Mouse (Mus musculus): Measurements from ENCODE around the gene 4430402I18Rik.

Gene 4430402I18Rik

GRCm38 (mm10) chr19:28902111-28902510 is 65.5 kb downstream of the 4430402I18Rik start:
- DNase-seq (ENCODE audit: extremely low spot score, low spot score) = no peak

GRCm38 (mm10) chr19:28900771-28901170 is 66.8 kb downstream of the 4430402I18Rik start:
- DNase-seq (ENCODE audit: extremely low spot score, low spot score) = no peak

GRCm38 (mm10) chr19:28897497-28897896 is 70.1 kb downstream of the 4430402I18Rik start:
- DNase-seq (ENCODE audit: extremely low spot score, low spot score) = no peak

GRCm38 (mm10) chr19:28896639-28897038 is 71.0 kb downstream of the 4430402I18Rik start:
- no peak for DNase-seq (ENCODE audit: extremely low spot score, low spot score)

- no peak for DNase-seq (ENCODE audit: extremely low spot score, low spot score)
Observed at GRCm38 (mm10) chr19:28891864-28892263, 75.7 kb downstream of the 4430402I18Rik start.

- DNase-seq (ENCODE audit: extremely low spot score, low spot score) = no peak
Observed at GRCm38 (mm10) chr19:28891238-28891637, 76.4 kb downstream of the 4430402I18Rik start.

- no peak for DNase-seq (ENCODE audit: extremely low spot score, low spot score)
Observed at GRCm38 (mm10) chr19:28889251-28889650, 78.3 kb downstream of the 4430402I18Rik start.

GRCm38 (mm10) chr19:28888496-28888895 is 79.1 kb downstream of the 4430402I18Rik start:
- no peak for DNase-seq (ENCODE audit: extremely low spot score, low spot score)

GRCm38 (mm10) chr19:28883126-28883525 is 84.5 kb downstream of the 4430402I18Rik start:
- DNase-seq (ENCODE audit: extremely low spot score, low spot score) = peak; percentile 29

GRCm38 (mm10) chr19:28879476-28879875 is 88.1 kb downstream of the 4430402I18Rik start:
- DNase-seq (ENCODE audit: extremely low spot score, low spot score) = no peak

- no peak for DNase-seq (ENCODE audit: extremely low spot score, low spot score)
Observed at GRCm38 (mm10) chr19:28870351-28870750, 97.2 kb downstream of the 4430402I18Rik start.

- DNase-seq (ENCODE audit: extremely low spot score, low spot score) = no peak
Observed at GRCm38 (mm10) chr19:28869251-28869855, 98.2 kb downstream of the 4430402I18Rik start.

- no peak for DNase-seq (ENCODE audit: extremely low spot score, low spot score)
Observed at GRCm38 (mm10) chr19:28865501-28865900, 102.1 kb downstream of the 4430402I18Rik start.

- no peak for DNase-seq (ENCODE audit: extremely low spot score, low spot score)
Observed at GRCm38 (mm10) chr19:28864981-28865380, 102.6 kb downstream of the 4430402I18Rik start.

GRCm38 (mm10) chr19:28863626-28864025 is 104.0 kb downstream of the 4430402I18Rik start:
- DNase-seq (ENCODE audit: extremely low spot score, low spot score) = no peak

- no peak for DNase-seq (ENCODE audit: extremely low spot score, low spot score)
Observed at GRCm38 (mm10) chr19:28860246-28860645, 107.4 kb downstream of the 4430402I18Rik start.

- DNase-seq (ENCODE audit: extremely low spot score, low spot score) = no peak
Observed at GRCm38 (mm10) chr19:28854831-28855230, 112.8 kb downstream of the 4430402I18Rik start.

GRCm38 (mm10) chr19:28852001-28852400 is 115.6 kb downstream of the 4430402I18Rik start:
- DNase-seq (ENCODE audit: extremely low spot score, low spot score) = no peak

GRCm38 (mm10) chr19:28850510-28850909 is 117.1 kb downstream of the 4430402I18Rik start:
- no peak for DNase-seq (ENCODE audit: extremely low spot score, low spot score)

- no peak for DNase-seq (ENCODE audit: extremely low spot score, low spot score)
Observed at GRCm38 (mm10) chr19:28844946-28845710, 122.5 kb downstream of the 4430402I18Rik start.

All from neural tube, embryonic 10.5 days (tissue).